Mouse (Mus musculus): ENCODE results near the gene Focad. TPM values are rescaled to one million over a fixed set of nuclear protein-coding genes. Genes with fewer than 3 reads are reported as not detected.

The Focad gene
- polyA plus RNA-seq, 1 experiment, result 4.7 TPM

GRCm38 (mm10) chr4:88438326-88438989, 344.0 kb downstream of the Focad start, which contains the start of gene Hacd4:
Hacd4 (minus strand) TSS chr4:88438928.
- DNase-seq (ENCODE audit: low read depth in 1 of 2, low spot score in 2 of 2), result peak in 1 of 2 experiments; percentile 6
- Histone ChIP-seq H3K4me3 (ENCODE audit: extremely low read depth, insufficient read depth, insufficient read length) (peak within 1 kb of the TSS; percentile 36; the same call in 1 of the 2 replicates), H3K27me3 (ENCODE audit: control insufficient read depth, insufficient read depth, low read length) (no peaks in the 10 kb centered on the region), H3K4me1 (ENCODE audit: control insufficient read depth, insufficient read depth, insufficient read length) (no peaks in the 10 kb centered on the region), H3K36me3 (ENCODE audit: control insufficient read depth, insufficient read depth, low read length) (no peaks in the 10 kb centered on the region), H3K27ac (ENCODE audit: insufficient read depth, low read length) (peak within 1 kb of the TSS; percentile 28; the same call in 1 of the 2 replicates)
- TF ChIP-seq CTCF (IDR thresholded peaks at IDR 0.05; ENCODE audit: extremely low read depth, insufficient read depth, insufficient read length, insufficient replicate concordance) (no peak), POLR2A (IDR thresholded peaks at IDR 0.05; ENCODE audit: low read depth, low read length) (no peak)
- WGBS, result 9% methylated on average over 14 of the region's 14 CpGs

- Histone ChIP-seq H3K4me1 (ENCODE audit: control insufficient read depth, insufficient read depth, insufficient read length) (no peaks in the 10 kb centered on the region), H3K4me3 (ENCODE audit: extremely low read depth, insufficient read depth, insufficient read length) (no peak overlapping the region), H3K27me3 (ENCODE audit: control insufficient read depth, insufficient read depth, low read length) (no peaks in the 10 kb centered on the region), H3K27ac (ENCODE audit: insufficient read depth, low read length) (no peak overlapping the region), H3K36me3 (ENCODE audit: control insufficient read depth, insufficient read depth, low read length) (no peaks in the 10 kb centered on the region)
- whole genome bisulfite sequencing, result 19% methylated on average over 4 of the region's 4 CpGs
- no peak for DNase-seq (ENCODE audit: low read depth in 1 of 2, low spot score in 2 of 2)
- TF ChIP-seq POLR2A (IDR thresholded peaks at IDR 0.05; ENCODE audit: low read depth, low read length) (no peak), CTCF (IDR thresholded peaks at IDR 0.05; ENCODE audit: extremely low read depth, insufficient read depth, insufficient read length, insufficient replicate concordance) (no peak)
Measured at GRCm38 (mm10) chr4:88438990-88439329, 344.5 kb downstream of the Focad start.

GRCm38 (mm10) chr4:88439669-88440123, 345.3 kb downstream of the Focad start:
- DNase-seq (ENCODE audit: low read depth in 1 of 2, low spot score in 2 of 2), result no peak
- Histone ChIP-seq H3K36me3 (ENCODE audit: control insufficient read depth, insufficient read depth, low read length) (no peaks in the 10 kb centered on the region), H3K27me3 (ENCODE audit: control insufficient read depth, insufficient read depth, low read length) (no peaks in the 10 kb centered on the region), H3K4me3 (ENCODE audit: extremely low read depth, insufficient read depth, insufficient read length) (no peak overlapping the region), H3K27ac (ENCODE audit: insufficient read depth, low read length) (no peak overlapping the region), H3K4me1 (ENCODE audit: control insufficient read depth, insufficient read depth, insufficient read length) (no peaks in the 10 kb centered on the region)
- no peak for TF ChIP-seq CTCF (IDR thresholded peaks at IDR 0.05; ENCODE audit: extremely low read depth, insufficient read depth, insufficient read length, insufficient replicate concordance)
- no peak for TF ChIP-seq POLR2A (IDR thresholded peaks at IDR 0.05; ENCODE audit: low read depth, low read length)
- 22% methylated on average over 6 of the region's 6 CpGs for WGBS

- WGBS, result 84% methylated on average over 7 of the region's 7 CpGs
- no peak for TF ChIP-seq POLR2A (IDR thresholded peaks at IDR 0.05; ENCODE audit: low read depth, low read length)
- TF ChIP-seq CTCF (IDR thresholded peaks at IDR 0.05; ENCODE audit: extremely low read depth, insufficient read depth, insufficient read length, insufficient replicate concordance), result no peak
- H3K27ac ChIP-seq (ENCODE audit: insufficient read depth, low read length), result no peak overlapping the region
- no peaks in the 10 kb centered on the region for H3K4me1 ChIP-seq (ENCODE audit: control insufficient read depth, insufficient read depth, insufficient read length)
- H3K4me3 ChIP-seq (ENCODE audit: extremely low read depth, insufficient read depth, insufficient read length), result no peak overlapping the region
- H3K36me3 ChIP-seq (ENCODE audit: control insufficient read depth, insufficient read depth, low read length), result no peaks in the 10 kb centered on the region
- H3K27me3 ChIP-seq (ENCODE audit: control insufficient read depth, insufficient read depth, low read length), result no peaks in the 10 kb centered on the region
- no peak for DNase-seq (ENCODE audit: low read depth in 1 of 2, low spot score in 2 of 2)
Measured at GRCm38 (mm10) chr4:88440814-88441213, 346.4 kb downstream of the Focad start.

- no peaks in the 10 kb centered on the region for H3K36me3 ChIP-seq (ENCODE audit: control insufficient read depth, insufficient read depth, low read length)
- H3K27me3 ChIP-seq (ENCODE audit: control insufficient read depth, insufficient read depth, low read length), result no peaks in the 10 kb centered on the region
- H3K27ac ChIP-seq (ENCODE audit: insufficient read depth, low read length), result no peak overlapping the region
- WGBS, result 78% methylated on average over 2 of the region's 2 CpGs
- no peaks in the 10 kb centered on the region for H3K4me1 ChIP-seq (ENCODE audit: control insufficient read depth, insufficient read depth, insufficient read length)
- H3K4me3 ChIP-seq (ENCODE audit: extremely low read depth, insufficient read depth, insufficient read length), result no peak overlapping the region
- DNase-seq (ENCODE audit: low read depth in 1 of 2, low spot score in 2 of 2), result no peak
- TF ChIP-seq POLR2A (IDR thresholded peaks at IDR 0.05; ENCODE audit: low read depth, low read length), result no peak
- no peak for TF ChIP-seq CTCF (IDR thresholded peaks at IDR 0.05; ENCODE audit: extremely low read depth, insufficient read depth, insufficient read length, insufficient replicate concordance)
Measured at GRCm38 (mm10) chr4:88448976-88449375, 354.5 kb downstream of the Focad start.

GRCm38 (mm10) chr4:88450087-88450765, 355.8 kb downstream of the Focad start:
- no peaks in the 10 kb centered on the region for H3K27me3 ChIP-seq (ENCODE audit: control insufficient read depth, insufficient read depth, low read length)
- no peaks in the 10 kb centered on the region for H3K4me1 ChIP-seq (ENCODE audit: control insufficient read depth, insufficient read depth, insufficient read length)
- H3K36me3 ChIP-seq (ENCODE audit: control insufficient read depth, insufficient read depth, low read length), result no peaks in the 10 kb centered on the region
- H3K4me3 ChIP-seq (ENCODE audit: extremely low read depth, insufficient read depth, insufficient read length), result no peak overlapping the region
- DNase-seq (ENCODE audit: low read depth in 1 of 2, low spot score in 2 of 2), result peak in 1 of 2 experiments; percentile 28
- no peak for TF ChIP-seq CTCF (IDR thresholded peaks at IDR 0.05; ENCODE audit: extremely low read depth, insufficient read depth, insufficient read length, insufficient replicate concordance)
- TF ChIP-seq POLR2A (IDR thresholded peaks at IDR 0.05; ENCODE audit: low read depth, low read length), result no peak
- 80% methylated on average over 1 of the region's 1 CpGs for WGBS
- H3K27ac ChIP-seq (ENCODE audit: insufficient read depth, low read length), result no peak overlapping the region

GRCm38 (mm10) chr4:88458093-88458492, 363.7 kb downstream of the Focad start:
- TF ChIP-seq CTCF (IDR thresholded peaks at IDR 0.05; ENCODE audit: extremely low read depth, insufficient read depth, insufficient read length, insufficient replicate concordance) (no peak), POLR2A (IDR thresholded peaks at IDR 0.05; ENCODE audit: low read depth, low read length) (no peak)

More at GRCm38 (mm10) chr4:88458093-88458492, 363.7 kb downstream of the Focad start:
- DNase-seq (ENCODE audit: low read depth in 1 of 2, low spot score in 2 of 2), result no peak
- Histone ChIP-seq H3K27me3 (ENCODE audit: control insufficient read depth, insufficient read depth, low read length) (no peaks in the 10 kb centered on the region), H3K4me3 (ENCODE audit: extremely low read depth, insufficient read depth, insufficient read length) (no peak overlapping the region), H3K4me1 (ENCODE audit: control insufficient read depth, insufficient read depth, insufficient read length) (no peaks in the 10 kb centered on the region), H3K27ac (ENCODE audit: insufficient read depth, low read length) (no peak overlapping the region), H3K36me3 (ENCODE audit: control insufficient read depth, insufficient read depth, low read length) (no peaks in the 10 kb centered on the region)
- 82% methylated on average over 1 of the region's 1 CpGs for WGBS

Measured in spleen, adult 2 months (tissue).